Mouse (Mus musculus): ENCODE data around the gene Elovl1. TPM values are rescaled to one million over a fixed set of nuclear protein-coding genes. Genes with fewer than 3 reads are reported as not detected.

Elovl1 gene
- polyA plus RNA-seq, 1 experiment from 2014 or later, result 51.5 TPM

- Histone ChIP-seq H3K4me3 (ENCODE audit: low read depth, low read length) (peak within 1 kb of the TSS; percentile 76), H3K9ac (replicated peaks) (peak within 1 kb of the TSS; percentile 85), H3K4me2 (ENCODE audit: low read depth, low read length) (peak within 1 kb of the TSS; percentile 84), H3K36me3 (replicated peaks; ENCODE audit: insufficient read depth, low read length) (peaks cover 34% of the 10 kb centered on the region), H3K27ac (ENCODE audit: low read depth) (peak within 1 kb of the TSS; percentile 80), H3K4me1 (ENCODE audit: insufficient read depth) (peaks cover 30% of the 10 kb centered on the region), H3K27me3 (ENCODE audit: insufficient read depth, low read length) (no peaks in the 10 kb centered on the region), H3K9me3 (ENCODE audit: low read length) (no peaks in the 10 kb centered on the region)
- ATAC-seq (peak; percentile 96), DNase-seq (peak; percentile 91)
- TF ChIP-seq CTCF (IDR thresholded peaks at IDR 0.05; ENCODE audit: low read depth), result no peak
- peak; percentile 77; the same call in 1 of the 2 replicates for TF ChIP-seq EP300 (IDR thresholded peaks at IDR 0.05; ENCODE audit: low read depth)
- under 1% methylated on average over 67 of the region's 67 CpGs for WGBS (ENCODE audit: insufficient replicate concordance)
Observed at GRCm38 (mm10) chr4:118436820-118437603, 9.1 kb downstream of the Elovl1 start, which contains the start of gene Cdc20. Cdc20 (minus strand) TSS chr4:118437352.

DNA sequence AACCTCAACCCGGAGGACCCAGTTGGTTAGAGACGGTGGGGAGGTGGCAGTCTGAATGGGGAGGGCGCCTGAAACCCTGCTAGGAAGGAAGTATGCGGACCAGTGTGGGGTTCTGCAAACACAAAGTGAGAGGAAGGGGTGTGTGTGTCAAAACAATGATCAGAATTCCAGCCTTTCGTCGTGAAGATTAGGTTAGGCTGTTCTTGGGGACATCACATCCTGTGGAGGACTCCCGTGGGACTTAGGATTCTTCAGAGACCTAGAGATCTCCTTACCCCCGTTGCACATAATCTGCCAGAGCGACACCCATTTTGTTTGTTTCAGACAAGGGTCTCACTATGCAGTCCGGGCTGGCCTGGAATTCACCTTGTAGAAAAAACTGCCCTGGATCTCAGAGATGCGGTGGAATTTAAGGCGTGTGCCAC, 9.9 kb downstream of the Elovl1 start:
- 10% methylated on average over 12 of the region's 12 CpGs for WGBS (ENCODE audit: insufficient replicate concordance)
- Histone ChIP-seq H3K4me2 (ENCODE audit: low read depth, low read length) (peak overlapping the region; percentile 84), H3K9ac (replicated peaks) (peak overlapping the region; percentile 85), H3K9me3 (ENCODE audit: low read length) (no peaks in the 10 kb centered on the region), H3K4me1 (ENCODE audit: insufficient read depth) (peaks cover 21% of the 10 kb centered on the region), H3K4me3 (ENCODE audit: low read depth, low read length) (peak overlapping the region; percentile 76), H3K27ac (ENCODE audit: low read depth) (peak overlapping the region; percentile 80), H3K36me3 (replicated peaks; ENCODE audit: insufficient read depth, low read length) (peaks cover 26% of the 10 kb centered on the region), H3K27me3 (ENCODE audit: insufficient read depth, low read length) (no peaks in the 10 kb centered on the region)
- peak; percentile 31 for DNase-seq
- TF ChIP-seq EP300 (IDR thresholded peaks at IDR 0.05; ENCODE audit: low read depth) (no peak), CTCF (IDR thresholded peaks at IDR 0.05; ENCODE audit: low read depth) (no peak)
- peak; percentile 34 for ATAC-seq

DNA sequence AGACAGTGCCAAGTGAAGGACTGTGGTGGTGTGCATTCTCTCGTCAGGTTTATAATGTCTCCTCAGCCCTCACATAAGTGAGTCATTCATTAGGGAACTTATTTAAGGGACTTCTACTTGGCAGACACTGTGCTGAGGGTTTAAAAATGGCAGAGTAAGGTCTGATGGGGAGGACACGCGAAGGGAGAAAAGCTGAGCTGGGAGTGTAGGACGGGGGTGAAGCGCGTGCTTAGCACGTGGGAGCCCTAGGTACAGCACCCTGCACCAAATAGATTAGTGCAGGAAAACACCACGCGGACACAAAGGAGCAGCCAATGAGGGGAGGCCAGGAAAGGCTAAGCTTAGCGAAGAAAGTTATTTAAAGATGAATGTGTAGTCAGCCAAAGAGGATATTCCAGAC, 17.2 kb downstream of the Elovl1 start:
- Histone ChIP-seq H3K4me1 (ENCODE audit: insufficient read depth) (no peaks in the 10 kb centered on the region; the same call in 1 of the 2 replicates), H3K9me3 (ENCODE audit: low read length) (no peaks in the 10 kb centered on the region), H3K4me2 (ENCODE audit: low read depth, low read length) (no peak overlapping the region), H3K27ac (ENCODE audit: low read depth) (no peak overlapping the region), H3K9ac (replicated peaks) (no peak overlapping the region), H3K36me3 (replicated peaks; ENCODE audit: insufficient read depth, low read length) (no peaks in the 10 kb centered on the region), H3K27me3 (ENCODE audit: insufficient read depth, low read length) (no peaks in the 10 kb centered on the region), H3K4me3 (ENCODE audit: low read depth, low read length) (no peak overlapping the region)
- TF ChIP-seq CTCF (IDR thresholded peaks at IDR 0.05; ENCODE audit: low read depth), result no peak
- TF ChIP-seq EP300 (IDR thresholded peaks at IDR 0.05; ENCODE audit: low read depth), result no peak
- ATAC-seq, result no peak
- DNase-seq, result no peak
- WGBS (ENCODE audit: insufficient replicate concordance), result 76% methylated on average over 10 of the region's 10 CpGs

- H3K4me3 ChIP-seq (ENCODE audit: low read depth, low read length), result no peak overlapping the region
- H3K9ac ChIP-seq (replicated peaks), result no peak overlapping the region
- H3K27me3 ChIP-seq (ENCODE audit: insufficient read depth, low read length), result no peaks in the 10 kb centered on the region
- H3K4me1 ChIP-seq (ENCODE audit: insufficient read depth), result no peaks in the 10 kb centered on the region; the same call in 1 of the 2 replicates
- H3K27ac ChIP-seq (ENCODE audit: low read depth), result no peak overlapping the region
- no peaks in the 10 kb centered on the region for H3K9me3 ChIP-seq (ENCODE audit: low read length)
- peak overlapping the region; percentile 55 for H3K4me2 ChIP-seq (ENCODE audit: low read depth, low read length)
- H3K36me3 ChIP-seq (replicated peaks; ENCODE audit: insufficient read depth, low read length), result no peaks in the 10 kb centered on the region
- ATAC-seq (no peak; the same call in 1 of the 2 replicates), DNase-seq (no peak)
- no peak for TF ChIP-seq EP300 (IDR thresholded peaks at IDR 0.05; ENCODE audit: low read depth)
- peak; percentile 34; the same call in 1 of the 2 replicates for TF ChIP-seq CTCF (IDR thresholded peaks at IDR 0.05; ENCODE audit: low read depth)
- 64% methylated on average over 18 of the region's 18 CpGs for whole genome bisulfite sequencing (ENCODE audit: insufficient replicate concordance)
Observed at GRCm38 (mm10) chr4:118445781-118446414, 18.0 kb downstream of the Elovl1 start.

DNA sequence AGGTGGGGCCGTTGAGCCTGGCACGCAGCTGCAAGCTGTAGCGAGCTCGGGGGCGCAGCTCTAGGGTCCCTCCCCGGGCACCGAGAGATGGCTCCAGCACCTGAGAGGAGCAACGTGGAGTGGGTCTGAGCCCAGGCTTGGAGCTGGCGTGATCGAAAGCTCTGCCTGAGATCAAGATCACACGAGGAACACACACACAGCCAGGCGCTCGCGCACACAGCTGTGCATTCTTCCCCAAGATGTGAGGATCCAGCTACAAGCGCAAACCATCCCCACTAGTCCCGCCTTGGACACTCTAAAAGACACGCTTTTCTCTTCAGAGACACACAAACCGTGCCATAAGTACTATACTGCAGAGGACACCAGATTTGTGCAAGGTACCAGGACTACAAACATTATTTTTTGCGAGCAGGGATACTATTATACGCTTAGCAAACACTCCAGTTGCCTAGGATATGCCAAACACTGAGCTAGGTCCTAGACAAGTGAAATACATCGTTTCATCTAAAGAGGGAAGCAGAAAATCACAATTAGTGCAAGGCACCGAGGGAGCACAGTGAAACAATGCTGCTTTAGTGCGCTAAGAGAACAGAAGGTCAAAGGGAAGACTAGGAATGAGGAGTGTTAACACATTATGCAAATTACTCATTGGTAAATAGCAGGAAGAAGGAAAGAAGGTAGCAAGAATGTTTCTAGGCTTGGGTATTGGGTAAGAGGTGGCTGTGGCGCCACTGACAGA, 18.7 kb downstream of the Elovl1 start:
- no peak overlapping the region for H3K27ac ChIP-seq (ENCODE audit: low read depth)
- no peaks in the 10 kb centered on the region; the same call in 1 of the 2 replicates for H3K4me1 ChIP-seq (ENCODE audit: insufficient read depth)
- TF ChIP-seq EP300 (IDR thresholded peaks at IDR 0.05; ENCODE audit: low read depth) (no peak), CTCF (IDR thresholded peaks at IDR 0.05; ENCODE audit: low read depth) (no peak)
- H3K9ac ChIP-seq (replicated peaks), result no peak overlapping the region
- H3K36me3 ChIP-seq (replicated peaks; ENCODE audit: insufficient read depth, low read length), result no peaks in the 10 kb centered on the region
- WGBS (ENCODE audit: insufficient replicate concordance), result 56% methylated on average over 24 of the region's 24 CpGs
- H3K27me3 ChIP-seq (ENCODE audit: insufficient read depth, low read length), result no peaks in the 10 kb centered on the region
- H3K4me2 ChIP-seq (ENCODE audit: low read depth, low read length), result peak overlapping the region; percentile 55
- H3K4me3 ChIP-seq (ENCODE audit: low read depth, low read length), result no peak overlapping the region
- no peak for ATAC-seq
- DNase-seq, result no peak
- no peaks in the 10 kb centered on the region for H3K9me3 ChIP-seq (ENCODE audit: low read length)

Measured in liver, postnatal 0 days (tissue).